Mouse (Mus musculus) liver, postnatal 0 days (tissue): ENCODE results near the gene Btbd9. TPM values are rescaled to one million over a fixed set of nuclear protein-coding genes. Genes with fewer than 3 reads are reported as not detected.
"Not testable (repeated sequence)": the region's sequence is repeated elsewhere in the genome, so short reads cannot be mapped to it uniquely, and the experiment has no call there.

Experiments used
- ATAC-seq: fragments of 200-750 bp; cut with Nextera tagmentation; 2 replicates; pipeline ENCODE4 v1.8.0; 2017; ENCODE audit warnings: mild to moderate bottlenecking, moderate library complexity
- DNase-seq: peaks from one replicate; pipeline ENCODE4 v3.0.0-alpha.2; 2016
- H3K27ac ChIP-seq: fragments of 300-500 bp; sonication (generic); 2 replicates; pipeline ENCODE4 v1.5.1; 2014; ENCODE audit warnings: antibody characterized with exemption, moderate library complexity, mild to moderate bottlenecking, low read depth
- H3K27me3 ChIP-seq: fragments of 300-500 bp; sonication (generic); 2 replicates; pipeline ENCODE4 v1.6.1; 2014; ENCODE audit warnings: low read length, control low read depth, mixed read lengths; ENCODE audit not compliant: insufficient read depth
- H3K36me3 ChIP-seq: fragments of 300-500 bp; sonication (generic); replicated peaks from 2 replicates; pipeline ENCODE4 v1.6.1; 2014; ENCODE audit warnings: mild to moderate bottlenecking, control low read depth, low read length, moderate library complexity, mixed read lengths; ENCODE audit not compliant: insufficient read depth
- H3K4me1 ChIP-seq: fragments of 300-500 bp; sonication (generic); 2 replicates; pipeline ENCODE4 v1.6.1; 2014; ENCODE audit warnings: antibody characterized with exemption, mild to moderate bottlenecking, control low read depth; ENCODE audit not compliant: insufficient read depth
- H3K4me2 ChIP-seq: fragments of 300-500 bp; sonication (generic); 2 replicates; pipeline ENCODE4 v1.6.1; 2014; ENCODE audit warnings: low read depth, mild to moderate bottlenecking, low read length, moderate library complexity, mixed read lengths
- H3K4me3 ChIP-seq: fragments of 300-500 bp; sonication (generic); 2 replicates; pipeline ENCODE4 v1.5.1; 2014; ENCODE audit warnings: low read depth, low read length
- H3K9ac ChIP-seq: fragments of 300-500 bp; sonication (generic); replicated peaks from 2 replicates; pipeline ENCODE4 v1.6.1; 2014; ENCODE audit warnings: mild to moderate bottlenecking, moderate library complexity
- H3K9me3 ChIP-seq: fragments of 300-500 bp; sonication (generic); 2 replicates; pipeline ENCODE4 v1.6.1; 2016; ENCODE audit warnings: mild to moderate bottlenecking, control low read depth, low read length, mixed read lengths
- CTCF ChIP-seq: sonication (generic); IDR thresholded peaks from 2 replicates; pipeline ENCODE4 v1.5.1; 2016; ENCODE audit warnings: antibody characterized with exemption, low read depth
- EP300 ChIP-seq: IDR thresholded peaks from 2 replicates; pipeline ENCODE4 v1.6.1; 2016; ENCODE audit warnings: antibody characterized with exemption, low read depth, mild to moderate bottlenecking
- WGBS: fragments of 180-500 bp; shearing (Covaris S2); extraction: QIAGEN DNeasy Blood & Tissue Kit; methylation state at CpG from one replicate; pipeline ENCODE4 v1.1.7; 2014; ENCODE audit not compliant: insufficient replicate concordance; 5-methylcytosine and 5-hydroxymethylcytosine counted together
- polyA plus RNA-seq: library from polyadenylated mRNA; unstranded; fragments of >200 nt; fragmentation: Nextera tagmentation; extraction: Ambion mirVana; gene quantifications from 2 replicates; pipeline ENCODE4 v1.2.1, GENCODE M21; 2015

The Btbd9 gene
- polyA plus RNA-seq, 1 experiment from 2014 or later: 16.5 TPM

GRCm38 (mm10) chr17:30507636-30508576, 68.4 kb downstream of the Btbd9 start:
- no peaks in the 10 kb centered on the region for H3K4me1 ChIP-seq
- no peaks in the 10 kb centered on the region for H3K27me3 ChIP-seq
- no peak for DNase-seq
- H3K27ac ChIP-seq: no peak overlapping the region
- TF ChIP-seq EP300 (no peak), CTCF (no peak)
- 74% methylated on average over 9 of the region's 9 CpGs for WGBS
- no peak overlapping the region for H3K4me2 ChIP-seq
- no peak overlapping the region for H3K9ac ChIP-seq
- H3K9me3 ChIP-seq: no peaks in the 10 kb centered on the region
- H3K4me3 ChIP-seq: no peak overlapping the region
- ATAC-seq: no peak
- H3K36me3 ChIP-seq: peaks cover 3% of the 10 kb centered on the region; the same call in 1 of the 2 replicates

- Histone ChIP-seq H3K4me3 (no peak overlapping the region), H3K9ac (no peak overlapping the region), H3K36me3 (peaks cover 3% of the 10 kb centered on the region; the same call in 1 of the 2 replicates), H3K4me2 (no peak overlapping the region), H3K9me3 (no peaks in the 10 kb centered on the region), H3K4me1 (no peaks in the 10 kb centered on the region), H3K27ac (no peak overlapping the region), H3K27me3 (no peaks in the 10 kb centered on the region)
- DNase-seq (no peak), ATAC-seq (no peak)
- TF ChIP-seq CTCF: no peak
- no peak for TF ChIP-seq EP300
- 66% methylated on average over 5 of the region's 5 CpGs for whole genome bisulfite sequencing
Observed at GRCm38 (mm10) chr17:30506916-30507315, 69.4 kb downstream of the Btbd9 start.

GRCm38 (mm10) chr17:30499541-30499940, 76.7 kb downstream of the Btbd9 start:
- not testable (repeated sequence) for H3K4me2 ChIP-seq, H3K27me3 ChIP-seq, H3K4me3 ChIP-seq, H3K36me3 ChIP-seq, ATAC-seq, H3K9ac ChIP-seq, H3K9me3 ChIP-seq, H3K27ac ChIP-seq, DNase-seq, H3K4me1 ChIP-seq
- 86% methylated on average over 11 of the region's 11 CpGs for WGBS

GRCm38 (mm10) chr17:30498779-30499178, 77.5 kb downstream of the Btbd9 start:
- Histone ChIP-seq H3K4me2 (no peak overlapping the region), H3K4me1 (no peaks in the 10 kb centered on the region), H3K27me3 (no peaks in the 10 kb centered on the region), H3K9me3 (no peaks in the 10 kb centered on the region), H3K4me3 (no peak overlapping the region), H3K27ac (no peak overlapping the region), H3K36me3 (no peaks in the 10 kb centered on the region), H3K9ac (no peak overlapping the region)
- DNase-seq (no peak), ATAC-seq (no peak)
- no peak for TF ChIP-seq EP300
- 82% methylated on average over 5 of the region's 5 CpGs for WGBS

GRCm38 (mm10) chr17:30498376-30498719, 77.9 kb downstream of the Btbd9 start:
- no peaks in the 10 kb centered on the region for H3K36me3 ChIP-seq
- H3K9ac ChIP-seq: no peak overlapping the region
- no peak overlapping the region for H3K4me2 ChIP-seq
- no peaks in the 10 kb centered on the region for H3K4me1 ChIP-seq
- H3K27me3 ChIP-seq: no peaks in the 10 kb centered on the region
- H3K27ac ChIP-seq: no peak overlapping the region
- DNase-seq (no peak), ATAC-seq (no peak)
- TF ChIP-seq EP300 (no peak), CTCF (no peak)
- no peak overlapping the region for H3K4me3 ChIP-seq
- H3K9me3 ChIP-seq: no peaks in the 10 kb centered on the region
- 66% methylated on average over 6 of the region's 6 CpGs for WGBS

- 83% methylated on average over 11 of the region's 11 CpGs for WGBS
- DNase-seq: no peak
- Histone ChIP-seq H3K27me3 (no peaks in the 10 kb centered on the region), H3K4me1 (no peaks in the 10 kb centered on the region), H3K27ac (no peak overlapping the region), H3K9ac (no peak overlapping the region), H3K9me3 (no peaks in the 10 kb centered on the region), H3K36me3 (no peaks in the 10 kb centered on the region), H3K4me3 (no peak overlapping the region), H3K4me2 (no peak overlapping the region)
- ATAC-seq: no peak
- TF ChIP-seq CTCF (no peak), EP300 (no peak)
Observed at GRCm38 (mm10) chr17:30497525-30498375, 78.5 kb downstream of the Btbd9 start.
